Comparison of ENCODE assay signal across 9 mouse cellular contexts in genomic region chr2:180499741-180500140, GRCm38 (mm10). TPM values are rescaled to one million over a fixed set of nuclear protein-coding genes. Genes with fewer than 3 reads are reported as not detected.
DNase-seq lines count a peak whose midpoint lies in the region; ATAC-seq and TF ChIP-seq lines count a peak whose summit lies in the region.
"Had no signal": no experiment of that assay in that cellular context is flagged by ENCODE, and none has a peak within 500 bp of the region (broad histone marks: within the 10 kb centered on the region; RNA-seq: fewer than 3 reads in every experiment).

Gene Ntsr1 (plus strand): TSS chr2:180499976.

- no peak for TF ChIP-seq POLR2A in heart, adult 2 months (IDR thresholded peaks at IDR 0.05; ENCODE audit: insufficient read depth, low read depth, low read length)
- no peak for TF ChIP-seq POLR2A in limb, embryonic 14.5 days (IDR thresholded peaks at IDR 0.05; ENCODE audit: borderline replicate concordance, extremely low read depth, insufficient read depth, insufficient read length)

- H3K9me3 ChIP-seq in heart, embryonic 14.5 days (ENCODE audit: control insufficient read depth, low read length), result no peaks in the 10 kb centered on the region
- no peaks in the 10 kb centered on the region for H3K9me3 ChIP-seq in limb, embryonic 14.5 days (ENCODE audit: control insufficient read depth, low read length)
- H3K9me3 ChIP-seq in stomach, embryonic 14.5 days (ENCODE audit: control insufficient read depth, low read depth, low read length), result no peaks in the 10 kb centered on the region

- peak within 1 kb of the TSS; percentile 30; the same call in 1 of the 2 replicates for H3K9ac ChIP-seq in heart, embryonic 14.5 days (ENCODE audit: low read length)
- no peak within 1 kb of the TSS for H3K9ac ChIP-seq in heart, adult 2 months (ENCODE audit: low read depth, low read length)
- H3K9ac ChIP-seq in limb, embryonic 14.5 days (ENCODE audit: low read depth, low read length, severe bottlenecking), result peak within 1 kb of the TSS; percentile 21; the same call in 1 of the 2 replicates
- peak within 1 kb of the TSS; percentile 1; the same call in 1 of the 2 replicates for H3K9ac ChIP-seq in stomach, embryonic 14.5 days (replicated peaks; ENCODE audit: low read depth, low read length)

- no peaks in the 10 kb centered on the region for H3K36me3 ChIP-seq in heart, embryonic 14.5 days (ENCODE audit: control insufficient read depth, insufficient read depth, low read length)
- no peaks in the 10 kb centered on the region for H3K36me3 ChIP-seq in heart, adult 2 months (ENCODE audit: control insufficient read depth, insufficient read depth, low read length)
- no peaks in the 10 kb centered on the region for H3K36me3 ChIP-seq in limb, embryonic 14.5 days (ENCODE audit: control insufficient read depth, insufficient read depth, low read length)
- no peaks in the 10 kb centered on the region for H3K36me3 ChIP-seq in stomach, embryonic 14.5 days (ENCODE audit: control insufficient read depth, insufficient read depth, low read length)

- no peak within 1 kb of the TSS for H3K27ac ChIP-seq in heart, embryonic 14.5 days (replicated peaks in 1 of 2; ENCODE audit: control insufficient read depth in 1 of 2, insufficient read depth in 1 of 2, low read depth in 2 of 2, low read length in 2 of 2)
- no peak within 1 kb of the TSS for H3K27ac ChIP-seq in heart, adult 2 months
- H3K27ac ChIP-seq in limb, embryonic 14.5 days (replicated peaks; ENCODE audit: low read depth, low read length), result no peak within 1 kb of the TSS
- H3K27ac ChIP-seq in stomach, embryonic 14.5 days (ENCODE audit: low read length), result peak within 1 kb of the TSS; percentile 6; the same call in 1 of the 2 replicates

- H3K4me2 ChIP-seq in heart, embryonic 14.5 days (ENCODE audit: low read length), result peak within 1 kb of the TSS; percentile 68
- H3K4me2 ChIP-seq in limb, embryonic 14.5 days (replicated peaks; ENCODE audit: low read depth, low read length, severe bottlenecking), result peak within 1 kb of the TSS; percentile 59
- H3K4me2 ChIP-seq in stomach, embryonic 14.5 days (replicated peaks; ENCODE audit: low read depth, low read length), result peak within 1 kb of the TSS; percentile 66

- peaks cover 44% of the 10 kb centered on the region for H3K27me3 ChIP-seq in heart, embryonic 14.5 days (ENCODE audit: control insufficient read depth, insufficient read depth, low read length)
- peaks cover 3% of the 10 kb centered on the region; the same call in 1 of the 2 replicates for H3K27me3 ChIP-seq in heart, adult 2 months (ENCODE audit: control insufficient read depth, insufficient read depth, low read length)
- peaks cover 31% of the 10 kb centered on the region for H3K27me3 ChIP-seq in limb, embryonic 14.5 days (ENCODE audit: control insufficient read depth, insufficient read depth, low read length)
- peaks cover 9% of the 10 kb centered on the region; the same call in 1 of the 2 replicates for H3K27me3 ChIP-seq in stomach, embryonic 14.5 days (ENCODE audit: control insufficient read depth, insufficient read depth, low read length)

- ATAC-seq in heart, embryonic 14.5 days (ENCODE audit: insufficient number of reproducible peaks, insufficient read depth, low FRiP score, low read depth), result no peak
- peak; percentile 19 to 25; a peak in 2 of 4 replicates for ATAC-seq in hematopoietic stem cell, adult 5-6 weeks (replicated peaks in 1 of 2; ENCODE audit: insufficient read depth in 1 of 2, low FRiP score in 2 of 2, low TSS enrichment in 1 of 2, low read depth in 1 of 2, poor library complexity in 2 of 2, severe bottlenecking in 2 of 2)
- no peak for ATAC-seq in limb, embryonic 14.5 days (ENCODE audit: low FRiP score, low read depth)
- ATAC-seq in stomach, embryonic 14.5 days (ENCODE audit: insufficient number of reproducible peaks, insufficient read depth, low FRiP score, low read depth), result no peak

- peaks cover 9 to 29% of the 10 kb centered on the region in 2 experiments for H3K4me1 ChIP-seq in heart, embryonic 14.5 days (ENCODE audit: control insufficient read depth in 2 of 2, insufficient read depth in 2 of 2, low read length in 2 of 2)
- H3K4me1 ChIP-seq in heart, adult 2 months (ENCODE audit: control insufficient read depth, insufficient read depth, low read length), result no peaks in the 10 kb centered on the region
- peaks cover 8% of the 10 kb centered on the region; the same call in 1 of the 2 replicates for H3K4me1 ChIP-seq in limb, embryonic 14.5 days (ENCODE audit: control insufficient read depth, insufficient read depth, low read length)
- H3K4me1 ChIP-seq in stomach, embryonic 14.5 days (ENCODE audit: control insufficient read depth, insufficient read depth, low read length), result peaks cover 27% of the 10 kb centered on the region

- no peaks in the 10 kb centered on the region for H3K79me2 ChIP-seq in heart, adult 2 months (replicated peaks; ENCODE audit: control insufficient read depth, insufficient read depth, low read length)

- peak within 1 kb of the TSS; percentile 29 to 38 for H3K4me3 ChIP-seq in heart, embryonic 14.5 days (ENCODE audit: control insufficient read depth in 1 of 2, insufficient read depth in 1 of 2, low read depth in 1 of 2, low read length in 2 of 2)
- H3K4me3 ChIP-seq in heart, adult 2 months, result no peak within 1 kb of the TSS
- peak within 1 kb of the TSS; percentile 34 for H3K4me3 ChIP-seq in limb, embryonic 14.5 days (replicated peaks; ENCODE audit: low read length)
- H3K4me3 ChIP-seq in stomach, embryonic 14.5 days (ENCODE audit: low read depth, low read length), result peak within 1 kb of the TSS; percentile 29

- TF ChIP-seq CTCF in heart, adult 2 months (IDR thresholded peaks at IDR 0.05), result no peak

- 0% methylated on average over 29 of the region's 30 CpGs for WGBS in heart, embryonic 14.5 days
- under 1% methylated on average over 30 of the region's 30 CpGs for WGBS in heart, adult 2 months
- WGBS in limb, embryonic 14.5 days, result under 1% methylated on average over 30 of the region's 30 CpGs
- WGBS in stomach, embryonic 14.5 days, result 0% methylated on average over 30 of the region's 30 CpGs

- intact Hi-C loops in heart, adult 2 months (cut with DNase I), result no loop called here

- TF ChIP-seq EP300 in heart, adult 2 months (IDR thresholded peaks at IDR 0.05; ENCODE audit: insufficient read depth, low read depth, low read length), result no peak

- no peak for DNase-seq in heart, adult 2 months
- peak; percentile 38 for DNase-seq in ZHBTc4 (ENCODE audit: low read depth, low spot score)
- DNase-seq in limb, embryonic 14.5 days (ENCODE audit: low spot score), result no peak
- no peak for DNase-seq in adrenal gland, adult (ENCODE audit: inconsistent age in 2 of 2, low spot score in 1 of 2)
- DNase-seq in adrenal gland, adult 8-10 months, result no peak

RNA-seq across cellular contexts. Expression of gene Ntsr1, which starts in this region (rescaled TPM):
- 1.6 and 2.6 TPM in 2 replicates for polyA plus RNA-seq in heart, embryonic 14.5 days (2014; fragmentation: Nextera tagmentation; extraction: Ambion mirVana)
- total RNA-seq in heart, adult 2 months (2021), result not detected
- 0.09 TPM in 1 of 2 replicates, not detected in the other for polyA plus RNA-seq in heart, adult 2 months (2012; rRNA removed)
- not detected in 2 replicates for total RNA-seq in hematopoietic stem cell, adult 5-6 weeks (2017)
- 0.52 and 0.77 TPM in 2 replicates for polyA plus RNA-seq in limb, embryonic 14.5 days (2012; rRNA removed)
- polyA plus RNA-seq in limb, embryonic 14.5 days (2014; fragmentation: Nextera tagmentation; extraction: Ambion mirVana), result 0.40 TPM in 2 replicates
- polyA plus RNA-seq in stomach, embryonic 14.5 days (2014; fragmentation: Nextera tagmentation; extraction: Ambion mirVana), result 1.7 and 2.0 TPM in 2 replicates
- not detected for total RNA-seq in adrenal gland, adult 8-10 months (2022)
- total RNA-seq: MEL had no signal

Comparison
In these comparisons a context has a peak if more than half of its experiments do, and no peak if none do; other contexts are left out.
1. Peak in ATAC-seq in hematopoietic stem cell, adult 5-6 weeks; RNA of the gene not detected or under 1 TPM.